26 mouse cellular contexts compared by ENCODE assay signal in genomic region chr1:149411009-149411408, GRCm38 (mm10).
DNase-seq lines count a peak whose midpoint lies in the region; ATAC-seq lines count a peak whose summit lies in the region.
"Had no signal": no experiment of that assay in that cellular context is flagged by ENCODE, and none has a peak within 500 bp of the region (broad histone marks: within the 10 kb centered on the region; RNA-seq: fewer than 3 reads in every experiment).

No protein-coding gene starts in this region.

- H3K9ac ChIP-seq in heart, embryonic 14.5 days (ENCODE audit: low read length) = no peak overlapping the region
- no peak overlapping the region for H3K9ac ChIP-seq in kidney, embryonic 16.5 days (replicated peaks; ENCODE audit: low read length)
- H3K9ac ChIP-seq: embryonic facial prominence, embryonic 12.5 days; forebrain, postnatal 0 days; hindbrain, embryonic 15.5 days; neural tube, embryonic 13.5 days had no signal

- H3K4me1 ChIP-seq in heart, embryonic 14.5 days (ENCODE audit: control insufficient read depth in 2 of 2, insufficient read depth in 2 of 2, low read length in 2 of 2) = no peaks in the 10 kb centered on the region
- no peaks in the 10 kb centered on the region for H3K4me1 ChIP-seq in kidney, embryonic 16.5 days (ENCODE audit: insufficient read depth, low read length)
- H3K4me1 ChIP-seq: embryonic facial prominence, embryonic 12.5 days; hindbrain, embryonic 15.5 days; neural tube, embryonic 13.5 days had no signal

- H3K27me3 ChIP-seq in heart, embryonic 14.5 days (ENCODE audit: control insufficient read depth, insufficient read depth, low read length) = no peaks in the 10 kb centered on the region
- H3K27me3 ChIP-seq in kidney, embryonic 16.5 days (ENCODE audit: insufficient read depth, low read length) = no peaks in the 10 kb centered on the region
- H3K27me3 ChIP-seq: CH12.LX; embryonic facial prominence, embryonic 12.5 days; hindbrain, embryonic 15.5 days; neural tube, embryonic 13.5 days had no signal

- H3K4me3 ChIP-seq in heart, embryonic 14.5 days (ENCODE audit: control insufficient read depth in 1 of 2, insufficient read depth in 1 of 2, low read depth in 1 of 2, low read length in 2 of 2) = no peak overlapping the region
- no peak overlapping the region for H3K4me3 ChIP-seq in kidney, embryonic 16.5 days (ENCODE audit: low read length)
- H3K4me3 ChIP-seq: embryonic facial prominence, embryonic 12.5 days; hindbrain, embryonic 15.5 days; myocyte; neural tube, embryonic 13.5 days had no signal

- no peaks in the 10 kb centered on the region for H3K36me3 ChIP-seq in heart, embryonic 14.5 days (ENCODE audit: control insufficient read depth, insufficient read depth, low read length)
- no peaks in the 10 kb centered on the region for H3K36me3 ChIP-seq in kidney, embryonic 16.5 days (ENCODE audit: insufficient read depth, low read length)
- H3K36me3 ChIP-seq: embryonic facial prominence, embryonic 12.5 days; G1E; hindbrain, embryonic 15.5 days; neural tube, embryonic 13.5 days had no signal

- peak; percentile 83 for ATAC-seq in heart, embryonic 14.5 days (ENCODE audit: insufficient number of reproducible peaks, insufficient read depth, low FRiP score, low read depth)
- no peak for ATAC-seq in kidney, embryonic 16.5 days (ENCODE audit: low FRiP score, low TSS enrichment)
- ATAC-seq: forebrain, postnatal 0 days; midbrain, embryonic 16.5 days had no signal

- 4% methylated on average over 1 of the region's 1 CpGs for WGBS in heart, embryonic 14.5 days
- WGBS in kidney, embryonic 16.5 days = 78% methylated on average over 1 of the region's 1 CpGs

- no peak overlapping the region for H3K4me2 ChIP-seq in heart, embryonic 14.5 days (ENCODE audit: low read length)
- no peak overlapping the region for H3K4me2 ChIP-seq in kidney, embryonic 16.5 days (replicated peaks; ENCODE audit: low read depth, low read length)
- H3K4me2 ChIP-seq: embryonic facial prominence, embryonic 12.5 days; hindbrain, embryonic 15.5 days; neural tube, embryonic 13.5 days had no signal

- DNase-seq in adrenal gland, postnatal 36 days = peak; percentile 2 to 34
- no peak for DNase-seq in adrenal gland, postnatal 10 days
- peak; percentile 11 for DNase-seq in heart, adult 8-10 months (ENCODE audit: low spot score)
- no peak for DNase-seq in right cerebral cortex, adult 2 months (ENCODE audit: low spot score in 2 of 2)
- no peak for DNase-seq in adipocyte (ENCODE audit: low spot score)
- DNase-seq: B cell, adult 2 months; cerebellum, adult 2 months; cerebellum, postnatal 25 days; forebrain, postnatal 0 days; gastrocnemius, postnatal 14 days; kidney, adult 9 months; kidney, postnatal 25 days; layer of hippocampus, postnatal 36 days; right cerebral cortex, adult 18-20 months; thymus, adult 18-20 months; thymus, postnatal 4 days had no signal

- H3K27ac ChIP-seq in heart, embryonic 14.5 days (replicated peaks in 1 of 2; ENCODE audit: control insufficient read depth in 1 of 2, insufficient read depth in 1 of 2, low read depth in 2 of 2, low read length in 2 of 2) = peak overlapping the region in 1 of 2 experiments; percentile 59; a peak in 2 of 4 replicates
- no peak overlapping the region for H3K27ac ChIP-seq in kidney, embryonic 16.5 days (ENCODE audit: low read length)
- H3K27ac ChIP-seq: embryonic facial prominence, embryonic 12.5 days; hindbrain, embryonic 15.5 days; macrophage; neural tube, embryonic 13.5 days had no signal

- H3K9me3 ChIP-seq in heart, embryonic 14.5 days (ENCODE audit: control insufficient read depth, low read length) = no peaks in the 10 kb centered on the region
- H3K9me3 ChIP-seq in kidney, embryonic 16.5 days (ENCODE audit: low read length) = no peaks in the 10 kb centered on the region
- H3K9me3 ChIP-seq: embryonic facial prominence, embryonic 12.5 days; hindbrain, embryonic 15.5 days; neural tube, embryonic 13.5 days had no signal

Comparison
In these comparisons a context has a peak if more than half of its experiments do, and no peak if none do; other contexts are left out.
1. DNase-seq: peak in adrenal gland, postnatal 36 days (2 of 2) and heart, adult 8-10 months (single experiment); none in adrenal gland, postnatal 10 days (single experiment), right cerebral cortex, adult 2 months (0 of 2) and adipocyte (single experiment).